Mouse (Mus musculus): ENCODE measurements at regions not wholly inside any gene's neighbourhood (a gene's known extent, or its start where the extent isn't known, plus 50 kb on each side); places are given as distances from the start of the nearest gene placed in this dataset.

DNA sequence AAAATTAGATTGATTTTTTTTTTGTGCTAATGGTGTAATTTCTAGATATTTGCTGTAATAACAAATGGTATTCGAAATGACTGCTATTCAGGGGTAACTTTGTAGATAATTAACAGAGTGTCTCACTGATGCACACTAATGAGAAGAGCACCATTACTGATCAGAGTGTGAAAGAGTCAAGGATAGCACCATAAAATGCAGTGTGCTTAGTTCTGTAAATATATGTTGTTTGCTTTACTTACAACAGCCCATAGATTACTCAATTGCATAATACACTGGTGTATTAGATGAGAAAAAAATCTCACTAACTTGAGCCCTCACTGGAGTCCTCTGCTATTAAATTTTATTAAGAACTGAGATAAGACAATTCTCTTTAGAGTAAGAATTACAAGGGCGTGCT is 800.1 kb upstream of the Cited2 start:
- no peaks in the 10 kb centered on the region for H3K27me3 ChIP-seq (ENCODE audit: insufficient read depth, low read length)
- DNase-seq: no peak
- no peaks in the 10 kb centered on the region for H3K36me3 ChIP-seq (ENCODE audit: insufficient read depth)
- H3K4me1 ChIP-seq (ENCODE audit: insufficient read depth): no peaks in the 10 kb centered on the region
- H3K27ac ChIP-seq (ENCODE audit: low read depth, low read length): no peak overlapping the region
- no peak for TF ChIP-seq CTCF (IDR thresholded peaks at IDR 0.05; ENCODE audit: low read depth)
- no peak overlapping the region for H3K4me2 ChIP-seq (ENCODE audit: low read depth)
- WGBS: 89% methylated on average over 2 of the region's 2 CpGs
- no peak for ATAC-seq
- no peaks in the 10 kb centered on the region for H3K9me3 ChIP-seq (ENCODE audit: low read length)
- no peak overlapping the region for H3K9ac ChIP-seq
- no peak overlapping the region for H3K4me3 ChIP-seq (ENCODE audit: low read depth, low read length)

DNA sequence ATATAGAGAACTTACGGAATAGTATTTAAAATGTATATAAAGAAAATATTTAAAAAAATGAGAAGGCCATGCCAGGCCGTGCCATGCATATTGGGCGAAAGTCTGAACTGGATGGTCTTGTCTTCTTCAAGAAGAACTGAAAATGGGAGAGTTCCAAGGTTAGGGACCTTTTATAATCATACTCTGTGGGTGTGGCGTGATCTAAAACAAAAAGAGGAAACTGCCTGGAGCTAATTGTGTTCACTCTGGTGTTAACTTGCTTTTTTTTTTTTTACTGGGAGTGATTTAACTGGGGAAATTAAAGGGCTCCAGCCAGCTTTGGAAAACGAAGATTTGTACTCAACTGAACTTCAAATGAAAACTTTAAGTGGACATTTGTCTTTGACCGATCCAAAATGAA is 799.2 kb upstream of the Cited2 start:
- no peaks in the 10 kb centered on the region for H3K4me1 ChIP-seq (ENCODE audit: insufficient read depth)
- no peaks in the 10 kb centered on the region for H3K27me3 ChIP-seq (ENCODE audit: insufficient read depth, low read length)
- no peak overlapping the region for H3K9ac ChIP-seq
- 79% methylated on average over 6 of the region's 6 CpGs for WGBS
- H3K9me3 ChIP-seq (ENCODE audit: low read length): no peaks in the 10 kb centered on the region
- ATAC-seq (no peak), DNase-seq (no peak)
- H3K27ac ChIP-seq (ENCODE audit: low read depth, low read length): no peak overlapping the region
- H3K4me3 ChIP-seq (ENCODE audit: low read depth, low read length): no peak overlapping the region
- no peak overlapping the region for H3K4me2 ChIP-seq (ENCODE audit: low read depth)
- no peaks in the 10 kb centered on the region for H3K36me3 ChIP-seq (ENCODE audit: insufficient read depth)
- TF ChIP-seq CTCF (IDR thresholded peaks at IDR 0.05; ENCODE audit: low read depth): no peak

DNA sequence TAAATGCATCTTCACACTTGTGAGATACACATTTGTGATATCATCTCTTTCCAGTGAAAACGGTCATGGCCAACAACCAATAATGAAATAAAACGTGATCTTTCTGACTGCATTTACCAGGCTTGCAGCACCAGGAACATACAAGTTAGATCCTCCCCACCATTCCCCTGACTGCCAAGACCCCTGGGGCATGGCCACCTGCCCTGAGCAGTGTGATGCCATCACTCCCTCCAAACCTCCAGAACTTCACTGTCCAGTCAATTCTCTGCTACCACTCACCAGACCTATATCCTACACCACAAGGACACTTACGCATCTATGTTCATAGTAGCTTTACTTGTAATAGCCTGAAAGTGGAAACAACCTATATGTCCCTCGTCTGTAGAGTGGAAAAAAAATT is 785.3 kb upstream of the Cited2 start:
- H3K27me3 ChIP-seq (ENCODE audit: insufficient read depth, low read length): no peaks in the 10 kb centered on the region
- DNase-seq (no peak), ATAC-seq (no peak)
- H3K9ac ChIP-seq: no peak overlapping the region
- WGBS: 88% methylated on average over 4 of the region's 4 CpGs
- no peak overlapping the region for H3K4me2 ChIP-seq (ENCODE audit: low read depth)
- no peaks in the 10 kb centered on the region for H3K36me3 ChIP-seq (ENCODE audit: insufficient read depth)
- no peak overlapping the region for H3K4me3 ChIP-seq (ENCODE audit: low read depth, low read length)
- no peak overlapping the region for H3K27ac ChIP-seq (ENCODE audit: low read depth, low read length)
- no peaks in the 10 kb centered on the region for H3K4me1 ChIP-seq (ENCODE audit: insufficient read depth)
- no peak for TF ChIP-seq CTCF (IDR thresholded peaks at IDR 0.05; ENCODE audit: low read depth)
- H3K9me3 ChIP-seq (ENCODE audit: low read length): no peaks in the 10 kb centered on the region

DNA sequence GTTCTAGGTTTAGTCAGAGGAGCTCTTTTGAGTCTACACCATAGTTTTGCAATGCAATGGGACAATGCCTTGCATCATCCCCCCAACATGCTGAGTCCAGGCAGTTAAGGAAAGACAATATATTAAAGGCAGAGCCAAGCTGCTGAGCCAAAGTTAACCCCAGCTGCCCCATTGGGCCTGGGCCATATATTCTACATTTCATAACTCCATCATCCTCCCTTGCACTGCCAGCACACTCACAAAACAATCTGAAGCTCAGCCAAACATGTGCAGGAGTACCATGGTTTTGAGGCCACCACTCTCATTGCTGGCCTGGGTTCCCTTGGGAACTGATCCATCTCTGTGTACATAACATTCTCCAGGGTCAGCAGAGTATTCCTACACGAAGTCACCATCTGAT is 771.4 kb upstream of the Cited2 start:
- H3K36me3 ChIP-seq (ENCODE audit: insufficient read depth): no peaks in the 10 kb centered on the region
- TF ChIP-seq CTCF (IDR thresholded peaks at IDR 0.05; ENCODE audit: low read depth): no peak
- no peaks in the 10 kb centered on the region for H3K27me3 ChIP-seq (ENCODE audit: insufficient read depth, low read length)
- H3K4me3 ChIP-seq (ENCODE audit: low read depth, low read length): no peak overlapping the region
- no peak overlapping the region for H3K9ac ChIP-seq
- no peaks in the 10 kb centered on the region for H3K4me1 ChIP-seq (ENCODE audit: insufficient read depth)
- DNase-seq: no peak
- H3K4me2 ChIP-seq (ENCODE audit: low read depth): no peak overlapping the region
- 68% methylated on average over 1 of the region's 1 CpGs for WGBS
- H3K27ac ChIP-seq (ENCODE audit: low read depth, low read length): no peak overlapping the region
- H3K9me3 ChIP-seq (ENCODE audit: low read length): no peaks in the 10 kb centered on the region
- ATAC-seq: no peak

DNA sequence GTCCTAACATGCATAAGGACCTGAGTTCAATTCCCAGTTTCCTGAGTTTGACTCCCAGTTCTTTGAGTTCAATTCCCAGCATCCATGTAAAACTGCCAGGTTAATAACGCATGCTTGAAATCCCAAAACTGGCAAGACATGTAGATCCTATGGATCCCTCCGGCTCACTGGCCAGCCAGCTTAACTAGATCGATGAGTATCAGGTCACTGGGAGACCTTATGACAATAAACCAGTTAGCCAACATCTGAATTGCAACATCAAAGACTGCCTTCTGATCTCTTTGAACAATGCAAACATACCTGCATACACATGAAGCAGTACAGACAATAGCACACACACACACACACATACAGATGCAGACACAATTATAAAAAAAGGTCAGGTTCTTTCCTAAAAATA is 762.0 kb upstream of the Cited2 start:
- H3K4me3 ChIP-seq (ENCODE audit: low read depth, low read length): no peak overlapping the region
- H3K4me2 ChIP-seq (ENCODE audit: low read depth): no peak overlapping the region
- H3K9ac ChIP-seq: no peak overlapping the region
- ATAC-seq: no peak
- no peak for DNase-seq
- H3K9me3 ChIP-seq (ENCODE audit: low read length): no peaks in the 10 kb centered on the region
- H3K4me1 ChIP-seq (ENCODE audit: insufficient read depth): no peaks in the 10 kb centered on the region
- 93% methylated on average over 3 of the region's 3 CpGs for WGBS
- H3K36me3 ChIP-seq (ENCODE audit: insufficient read depth): no peaks in the 10 kb centered on the region
- no peaks in the 10 kb centered on the region for H3K27me3 ChIP-seq (ENCODE audit: insufficient read depth, low read length)
- H3K27ac ChIP-seq (ENCODE audit: low read depth, low read length): no peak overlapping the region
- TF ChIP-seq CTCF (IDR thresholded peaks at IDR 0.05; ENCODE audit: low read depth): no peak

DNA sequence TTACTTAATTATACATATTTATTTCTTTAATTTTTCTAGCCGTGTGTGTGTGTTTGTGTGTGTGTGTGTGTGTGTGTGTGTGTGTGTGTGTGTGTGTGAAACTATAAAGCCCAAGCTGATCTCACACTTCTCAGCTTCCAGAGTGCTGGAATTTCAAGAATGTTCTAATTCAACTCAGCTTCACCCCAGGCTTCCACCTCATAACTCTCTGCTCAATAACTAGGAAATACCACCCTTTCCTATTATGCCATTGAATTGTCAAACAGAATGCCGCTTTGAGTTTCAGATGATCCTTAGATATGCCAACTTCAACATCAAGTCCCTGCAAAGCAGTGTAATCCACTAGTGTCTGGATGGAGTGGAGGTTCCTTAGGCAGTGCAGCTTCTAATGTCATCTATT is 760.6 kb upstream of the Cited2 start:
- Histone ChIP-seq H3K4me2 (ENCODE audit: low read depth) (no peak overlapping the region), H3K4me1 (ENCODE audit: insufficient read depth) (no peaks in the 10 kb centered on the region), H3K27me3 (ENCODE audit: insufficient read depth, low read length) (no peaks in the 10 kb centered on the region), H3K36me3 (ENCODE audit: insufficient read depth) (no peaks in the 10 kb centered on the region), H3K9ac (no peak overlapping the region), H3K9me3 (ENCODE audit: low read length) (no peaks in the 10 kb centered on the region), H3K27ac (ENCODE audit: low read depth, low read length) (no peak overlapping the region), H3K4me3 (ENCODE audit: low read depth, low read length) (no peak overlapping the region)
- DNase-seq: no peak
- TF ChIP-seq CTCF (IDR thresholded peaks at IDR 0.05; ENCODE audit: low read depth): no peak
- no peak for ATAC-seq
- 65% methylated on average over 2 of the region's 2 CpGs for WGBS

DNA sequence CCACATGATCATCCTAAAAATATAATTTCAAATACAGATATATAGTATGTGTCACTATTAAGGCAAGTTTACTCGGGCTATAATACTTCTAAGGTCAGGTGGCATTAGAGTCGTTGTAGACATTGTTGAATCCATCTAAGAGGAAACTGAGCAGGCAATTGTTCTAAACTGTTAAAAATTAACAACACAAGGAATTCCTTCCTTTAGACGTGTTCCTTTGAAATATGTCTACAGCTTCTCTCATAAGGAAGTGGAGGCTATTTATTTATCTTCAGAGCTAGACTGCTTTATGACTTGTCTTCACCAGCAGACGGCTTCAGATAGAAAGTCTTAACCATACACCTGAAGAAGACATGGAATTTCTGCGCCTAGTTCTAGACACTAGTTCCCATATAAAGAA is 744.2 kb upstream of the Cited2 start:
- Histone ChIP-seq H3K27ac (ENCODE audit: low read depth, low read length) (no peak overlapping the region), H3K27me3 (ENCODE audit: insufficient read depth, low read length) (no peaks in the 10 kb centered on the region), H3K4me3 (ENCODE audit: low read depth, low read length) (no peak overlapping the region), H3K4me1 (ENCODE audit: insufficient read depth) (no peaks in the 10 kb centered on the region), H3K9ac (no peak overlapping the region), H3K9me3 (ENCODE audit: low read length) (no peaks in the 10 kb centered on the region), H3K4me2 (ENCODE audit: low read depth) (no peak overlapping the region), H3K36me3 (ENCODE audit: insufficient read depth) (no peaks in the 10 kb centered on the region)
- no peak for DNase-seq
- 89% methylated on average over 5 of the region's 5 CpGs for WGBS
- no peak for TF ChIP-seq CTCF (IDR thresholded peaks at IDR 0.05; ENCODE audit: low read depth)
- no peak for ATAC-seq

DNA sequence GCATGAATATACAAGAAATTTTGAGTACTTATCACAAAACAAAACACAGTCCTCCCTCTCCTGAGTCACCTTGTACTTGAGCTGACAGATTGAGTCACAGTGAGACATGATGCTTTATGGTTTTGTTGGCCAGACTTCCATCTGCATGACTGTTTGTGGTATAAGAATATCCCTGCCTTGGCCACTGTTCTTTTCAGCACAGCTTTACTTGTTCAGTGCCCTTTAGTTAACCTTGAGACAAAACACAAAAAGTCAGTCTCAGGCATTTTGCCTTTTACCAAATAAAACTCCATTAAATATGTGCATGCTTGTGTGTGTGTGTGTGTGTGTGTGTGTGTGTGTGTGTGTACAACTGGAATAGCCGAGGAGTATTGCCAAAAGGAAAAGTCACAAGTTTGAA is 732.8 kb upstream of the Cited2 start:
- ATAC-seq (no peak), DNase-seq (no peak)
- H3K36me3 ChIP-seq (ENCODE audit: insufficient read depth): no peaks in the 10 kb centered on the region
- no peaks in the 10 kb centered on the region for H3K4me1 ChIP-seq (ENCODE audit: insufficient read depth)
- no peak for TF ChIP-seq CTCF (IDR thresholded peaks at IDR 0.05; ENCODE audit: low read depth)
- H3K4me3 ChIP-seq (ENCODE audit: low read depth, low read length): no peak overlapping the region
- H3K27me3 ChIP-seq (ENCODE audit: insufficient read depth, low read length): no peaks in the 10 kb centered on the region
- no peaks in the 10 kb centered on the region for H3K9me3 ChIP-seq (ENCODE audit: low read length)
- H3K27ac ChIP-seq (ENCODE audit: low read depth, low read length): no peak overlapping the region
- H3K9ac ChIP-seq: no peak overlapping the region
- no peak overlapping the region for H3K4me2 ChIP-seq (ENCODE audit: low read depth)
- WGBS: 78% methylated on average over 1 of the region's 1 CpGs

Data from forebrain, postnatal 0 days (tissue).